Mouse (Mus musculus) erythroblast, embryonic 14.5 days (primary cell): ENCODE results near the gene Adamts12.

Experiments used
- GATA1 ChIP-seq: IDR thresholded peaks from 2 replicates; pipeline ENCODE4 v1.6.1; 2012; ENCODE audit warnings: low read length, inconsistent platforms, mixed read lengths
- TAL1 ChIP-seq: IDR thresholded peaks from 3 replicates; pipeline ENCODE4 v1.6.1; 2012; ENCODE audit warnings: low read length, inconsistent platforms, mixed read lengths

GRCm38 (mm10) chr15:11382585-11382984, 318.0 kb downstream of the Adamts12 start:
- TF ChIP-seq TAL1: no peak
- TF ChIP-seq GATA1: no peak
